Mouse (Mus musculus): ENCODE data around the gene Gm10778. TPM values are rescaled to one million over a fixed set of nuclear protein-coding genes. Genes with fewer than 3 reads are reported as not detected.

The Gm10778 gene
- polyA plus RNA-seq, 1 experiment from 2014 or later: 3.3 TPM

GRCm38 (mm10) chr10:81604968-81605665 is 43.7 kb upstream of the Gm10778 start:
- H3K4me1 ChIP-seq (replicated peaks; ENCODE audit: control insufficient read depth, insufficient read depth, low read length): peaks cover 23% of the 10 kb centered on the region
- peak overlapping the region; percentile 79 for H3K4me2 ChIP-seq

DNA sequence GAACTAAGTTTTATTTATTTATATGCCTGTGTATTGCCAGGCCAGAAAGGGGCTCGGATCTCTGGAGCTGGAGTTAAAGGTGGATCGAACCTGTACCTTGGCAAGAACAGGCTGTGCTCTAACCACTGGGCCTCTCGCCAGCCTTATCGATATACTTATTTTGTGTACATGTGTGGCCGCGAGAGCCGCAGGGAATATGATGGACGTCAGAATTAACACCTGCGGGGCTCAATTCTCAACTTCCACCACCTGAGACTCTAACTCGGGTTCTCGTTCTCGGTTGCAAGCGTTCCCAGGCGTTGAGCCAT is 43.2 kb upstream of the Gm10778 start:
- 5% methylated on average over 14 of the region's 14 CpGs for WGBS
- H3K4me1 ChIP-seq (replicated peaks; ENCODE audit: control insufficient read depth, insufficient read depth, low read length): peaks cover 18% of the 10 kb centered on the region
- ATAC-seq (replicated peaks; ENCODE audit: low FRiP score): 0 out of 2 replicates have a peak, but pooled peaks have one; percentile 5

More at GRCm38 (mm10) chr10:81604968-81605665, 43.7 kb upstream of the Gm10778 start:
- DNase-seq (ENCODE audit: low spot score): peak; percentile 80
- no peaks in the 10 kb centered on the region for H3K27me3 ChIP-seq (replicated peaks; ENCODE audit: control insufficient read depth, insufficient read depth, low read length)
- H3K4me3 ChIP-seq (ENCODE audit: low read depth, low read length): peak overlapping the region; percentile 46
- peak; percentile 42 for ATAC-seq (replicated peaks; ENCODE audit: low FRiP score)
- H3K9me3 ChIP-seq (ENCODE audit: control insufficient read depth, low read length): no peaks in the 10 kb centered on the region
- 15% methylated on average over 29 of the region's 29 CpGs for WGBS
- H3K36me3 ChIP-seq (ENCODE audit: control insufficient read depth, insufficient read depth, low read length): no peaks in the 10 kb centered on the region; the same call in 1 of the 2 replicates
- peak overlapping the region; percentile 56 for H3K9ac ChIP-seq (ENCODE audit: low read depth, low read length)
- peak overlapping the region; percentile 90 for H3K27ac ChIP-seq (ENCODE audit: low read depth, low read length)

GRCm38 (mm10) chr10:81605974-81606751 is 42.7 kb upstream of the Gm10778 start, which contains the start of gene BC025920:
Gene BC025920, plus strand, starts transcription at chr10:81606270.
- DNase-seq (ENCODE audit: low spot score) (peak; percentile 88), ATAC-seq (replicated peaks; ENCODE audit: low FRiP score) (peak; percentile 87)
- Histone ChIP-seq H3K9ac (ENCODE audit: low read depth, low read length) (peak within 1 kb of the TSS; percentile 57), H3K4me3 (ENCODE audit: low read depth, low read length) (peak within 1 kb of the TSS; percentile 55), H3K4me2 (peak within 1 kb of the TSS; percentile 79), H3K4me1 (replicated peaks; ENCODE audit: control insufficient read depth, insufficient read depth, low read length) (peaks cover 15% of the 10 kb centered on the region), H3K27me3 (replicated peaks; ENCODE audit: control insufficient read depth, insufficient read depth, low read length) (no peaks in the 10 kb centered on the region), H3K9me3 (ENCODE audit: control insufficient read depth, low read length) (no peaks in the 10 kb centered on the region), H3K36me3 (ENCODE audit: control insufficient read depth, insufficient read depth, low read length) (no peaks in the 10 kb centered on the region; the same call in 1 of the 2 replicates), H3K27ac (ENCODE audit: low read depth, low read length) (peak within 1 kb of the TSS; percentile 90)
- WGBS: 1% methylated on average over 39 of the region's 39 CpGs

More for the DNA sequence above, 43.2 kb upstream of the Gm10778 start:
- Histone ChIP-seq H3K36me3 (ENCODE audit: control insufficient read depth, insufficient read depth, low read length) (no peaks in the 10 kb centered on the region; the same call in 1 of the 2 replicates), H3K4me3 (ENCODE audit: low read depth, low read length) (peak overlapping the region; percentile 46), H3K4me2 (peak overlapping the region; percentile 79), H3K27me3 (replicated peaks; ENCODE audit: control insufficient read depth, insufficient read depth, low read length) (no peaks in the 10 kb centered on the region), H3K9me3 (ENCODE audit: control insufficient read depth, low read length) (no peaks in the 10 kb centered on the region), H3K27ac (ENCODE audit: low read depth, low read length) (peak overlapping the region; percentile 90), H3K9ac (ENCODE audit: low read depth, low read length) (peak overlapping the region; percentile 56)
- no peak for DNase-seq (ENCODE audit: low spot score)

DNA sequence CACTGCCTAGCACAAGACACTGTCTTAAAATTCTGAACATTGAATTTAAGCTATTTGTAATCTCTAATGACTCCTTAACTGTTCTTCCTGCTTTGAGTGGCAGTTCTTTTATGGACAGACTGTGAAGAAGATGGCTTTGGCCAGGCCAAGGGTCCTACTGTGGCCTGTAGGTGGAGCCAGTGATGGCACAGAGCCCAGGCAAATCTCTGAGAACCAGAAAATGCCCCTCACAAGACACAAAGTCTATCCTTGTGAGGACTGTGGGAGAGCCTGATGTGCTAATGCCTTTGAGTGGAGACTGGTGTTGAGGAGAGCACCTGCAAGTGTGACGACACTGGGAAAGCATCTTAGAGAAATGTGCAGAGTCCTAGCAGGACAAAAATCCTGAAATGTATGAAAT is 40.6 kb upstream of the Gm10778 start:
- DNase-seq (ENCODE audit: low spot score) (no peak), ATAC-seq (replicated peaks; ENCODE audit: low FRiP score) (no peak)
- H3K27ac ChIP-seq (ENCODE audit: low read depth, low read length): no peak overlapping the region
- no peaks in the 10 kb centered on the region; the same call in 1 of the 2 replicates for H3K36me3 ChIP-seq (ENCODE audit: control insufficient read depth, insufficient read depth, low read length)
- no peaks in the 10 kb centered on the region for H3K27me3 ChIP-seq (replicated peaks; ENCODE audit: control insufficient read depth, insufficient read depth, low read length)
- H3K4me1 ChIP-seq (replicated peaks; ENCODE audit: control insufficient read depth, insufficient read depth, low read length): peaks cover 4% of the 10 kb centered on the region; the same call in 1 of the 2 replicates
- 89% methylated on average over 1 of the region's 1 CpGs for WGBS
- H3K9me3 ChIP-seq (ENCODE audit: control insufficient read depth, low read length): no peaks in the 10 kb centered on the region
- no peak overlapping the region for H3K9ac ChIP-seq (ENCODE audit: low read depth, low read length)
- no peak overlapping the region for H3K4me3 ChIP-seq (ENCODE audit: low read depth, low read length)
- no peak overlapping the region for H3K4me2 ChIP-seq

- DNase-seq (ENCODE audit: low spot score) (no peak), ATAC-seq (replicated peaks; ENCODE audit: low FRiP score) (no peak)
- no peaks in the 10 kb centered on the region for H3K9me3 ChIP-seq (ENCODE audit: control insufficient read depth, low read length)
- H3K9ac ChIP-seq (ENCODE audit: low read depth, low read length): no peak overlapping the region
- H3K36me3 ChIP-seq (ENCODE audit: control insufficient read depth, insufficient read depth, low read length): no peaks in the 10 kb centered on the region; the same call in 1 of the 2 replicates
- no peak overlapping the region for H3K4me2 ChIP-seq
- H3K4me1 ChIP-seq (replicated peaks; ENCODE audit: control insufficient read depth, insufficient read depth, low read length): no peaks in the 10 kb centered on the region
- 60% methylated on average over 3 of the region's 3 CpGs for WGBS
- H3K4me3 ChIP-seq (ENCODE audit: low read depth, low read length): no peak overlapping the region
- H3K27me3 ChIP-seq (replicated peaks; ENCODE audit: control insufficient read depth, insufficient read depth, low read length): 0 out of 2 replicates have a peak, but pooled peaks cover 2% of the 10 kb centered on the region
- H3K27ac ChIP-seq (ENCODE audit: low read depth, low read length): no peak overlapping the region
Observed at GRCm38 (mm10) chr10:81612779-81613178, 36.1 kb upstream of the Gm10778 start.

- Histone ChIP-seq H3K27me3 (replicated peaks; ENCODE audit: control insufficient read depth, insufficient read depth, low read length) (0 out of 2 replicates have a peak, but pooled peaks cover 2% of the 10 kb centered on the region), H3K4me3 (ENCODE audit: low read depth, low read length) (no peak overlapping the region), H3K27ac (ENCODE audit: low read depth, low read length) (no peak overlapping the region), H3K36me3 (ENCODE audit: control insufficient read depth, insufficient read depth, low read length) (no peaks in the 10 kb centered on the region), H3K4me2 (no peak overlapping the region), H3K9me3 (ENCODE audit: control insufficient read depth, low read length) (no peaks in the 10 kb centered on the region), H3K9ac (ENCODE audit: low read depth, low read length) (no peak overlapping the region), H3K4me1 (replicated peaks; ENCODE audit: control insufficient read depth, insufficient read depth, low read length) (no peaks in the 10 kb centered on the region)
- ATAC-seq (replicated peaks; ENCODE audit: low FRiP score) (no peak), DNase-seq (ENCODE audit: low spot score) (no peak)
- 75% methylated on average over 6 of the region's 6 CpGs for WGBS
Observed at GRCm38 (mm10) chr10:81615486-81615885, 33.4 kb upstream of the Gm10778 start.

- H3K9me3 ChIP-seq (ENCODE audit: control insufficient read depth, low read length): no peaks in the 10 kb centered on the region
- 0 out of 2 replicates have a peak, but pooled peaks cover 2% of the 10 kb centered on the region for H3K27me3 ChIP-seq (replicated peaks; ENCODE audit: control insufficient read depth, insufficient read depth, low read length)
- peaks cover 9% of the 10 kb centered on the region for H3K4me1 ChIP-seq (replicated peaks; ENCODE audit: control insufficient read depth, insufficient read depth, low read length)
- WGBS: 78% methylated on average over 5 of the region's 5 CpGs
- DNase-seq (ENCODE audit: low spot score) (no peak), ATAC-seq (replicated peaks; ENCODE audit: low FRiP score) (no peak)
- no peak overlapping the region for H3K4me3 ChIP-seq (ENCODE audit: low read depth, low read length)
- H3K9ac ChIP-seq (ENCODE audit: low read depth, low read length): no peak overlapping the region
- no peak overlapping the region for H3K4me2 ChIP-seq
- H3K36me3 ChIP-seq (ENCODE audit: control insufficient read depth, insufficient read depth, low read length): peaks cover 9% of the 10 kb centered on the region; the same call in 1 of the 2 replicates
- H3K27ac ChIP-seq (ENCODE audit: low read depth, low read length): no peak overlapping the region
Observed at GRCm38 (mm10) chr10:81619976-81620375, 28.9 kb upstream of the Gm10778 start.

DNA sequence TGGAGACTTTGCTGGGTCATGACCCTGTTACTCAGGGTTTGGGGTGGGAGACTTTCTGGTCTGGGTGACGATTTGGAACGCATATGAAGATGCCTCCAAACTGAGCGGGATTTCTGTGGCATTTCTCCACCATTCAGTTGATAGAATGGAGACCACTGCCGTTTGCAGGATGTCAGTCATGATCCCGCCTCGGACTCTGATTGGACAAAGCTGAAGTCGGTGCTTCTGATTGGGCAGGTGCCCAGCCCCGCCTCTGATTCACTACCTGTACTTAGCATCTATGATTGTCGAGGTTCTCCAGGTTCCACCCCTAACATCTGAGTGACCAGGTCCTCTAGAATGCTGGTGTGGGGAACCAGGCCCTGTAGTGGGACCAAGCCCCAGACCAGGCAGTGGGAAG is 28.1 kb upstream of the Gm10778 start:
- H3K4me2 ChIP-seq: no peak overlapping the region
- H3K27me3 ChIP-seq (replicated peaks; ENCODE audit: control insufficient read depth, insufficient read depth, low read length): 0 out of 2 replicates have a peak, but pooled peaks cover under 1% of the 10 kb centered on the region
- 50% methylated on average over 9 of the region's 9 CpGs for WGBS
- ATAC-seq (replicated peaks; ENCODE audit: low FRiP score) (no peak; the same call in 1 of the 2 replicates), DNase-seq (ENCODE audit: low spot score) (no peak)
- no peak overlapping the region for H3K4me3 ChIP-seq (ENCODE audit: low read depth, low read length)
- H3K36me3 ChIP-seq (ENCODE audit: control insufficient read depth, insufficient read depth, low read length): peaks cover 9% of the 10 kb centered on the region; the same call in 1 of the 2 replicates
- peaks cover 9% of the 10 kb centered on the region for H3K4me1 ChIP-seq (replicated peaks; ENCODE audit: control insufficient read depth, insufficient read depth, low read length)
- H3K9ac ChIP-seq (ENCODE audit: low read depth, low read length): no peak overlapping the region
- H3K27ac ChIP-seq (ENCODE audit: low read depth, low read length): no peak overlapping the region
- H3K9me3 ChIP-seq (ENCODE audit: control insufficient read depth, low read length): no peaks in the 10 kb centered on the region

All from liver, embryonic 11.5 days (tissue).